Mouse (Mus musculus): ENCODE results near the gene Ldha. TPM values are rescaled to one million over a fixed set of nuclear protein-coding genes. Genes with fewer than 3 reads are reported as not detected.
"Not testable (repeated sequence)": the region's sequence is repeated elsewhere in the genome, so short reads cannot be mapped to it uniquely, and the experiment has no call there.

The Ldha gene
- polyA plus RNA-seq, 1 experiment = 286 TPM

- no peak for DNase-seq (ENCODE audit: low read depth)
- TF ChIP-seq POLR2A (IDR thresholded peaks at IDR 0.05; ENCODE audit: borderline replicate concordance, extremely low read depth, insufficient read depth, insufficient read length, poor library complexity, severe bottlenecking) (no peak), CTCF (IDR thresholded peaks at IDR 0.05; ENCODE audit: borderline replicate concordance, extremely low read depth, insufficient read depth, insufficient read length) (no peak)
Observed at GRCm38 (mm10) chr7:46853365-46853764, 12.1 kb downstream of the Ldha start.

- no peak for TF ChIP-seq CTCF (IDR thresholded peaks at IDR 0.05; ENCODE audit: borderline replicate concordance, extremely low read depth, insufficient read depth, insufficient read length)
- no peak for TF ChIP-seq POLR2A (IDR thresholded peaks at IDR 0.05; ENCODE audit: borderline replicate concordance, extremely low read depth, insufficient read depth, insufficient read length, poor library complexity, severe bottlenecking)
- DNase-seq (ENCODE audit: low read depth) = no peak
Observed at GRCm38 (mm10) chr7:46855866-46856560, 14.7 kb downstream of the Ldha start.

DNA sequence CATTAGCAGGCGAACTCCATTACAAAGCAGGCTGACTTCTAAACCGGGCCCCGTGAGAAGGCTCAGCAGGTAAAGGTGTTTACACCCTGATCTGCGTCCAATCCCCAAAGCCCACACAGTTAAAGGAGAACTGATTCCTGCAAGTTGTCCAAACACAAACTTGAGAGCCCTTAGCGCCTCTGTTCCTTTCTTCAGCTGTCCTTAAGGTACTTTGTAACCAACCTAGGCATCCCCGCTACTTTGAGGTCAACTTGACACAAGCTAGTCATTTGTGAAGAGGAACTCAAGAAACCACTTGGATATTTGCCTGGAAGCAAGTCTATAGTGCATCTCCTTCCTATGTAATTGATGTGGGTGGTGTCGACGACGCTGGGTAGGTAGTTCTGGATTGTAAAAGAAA, 16.2 kb downstream of the Ldha start:
- no peak for DNase-seq (ENCODE audit: low read depth)
- TF ChIP-seq CTCF (IDR thresholded peaks at IDR 0.05; ENCODE audit: borderline replicate concordance, extremely low read depth, insufficient read depth, insufficient read length) = no peak
- no peak for TF ChIP-seq POLR2A (IDR thresholded peaks at IDR 0.05; ENCODE audit: borderline replicate concordance, extremely low read depth, insufficient read depth, insufficient read length, poor library complexity, severe bottlenecking)

GRCm38 (mm10) chr7:46859031-46859430, 17.8 kb downstream of the Ldha start:
- DNase-seq (ENCODE audit: low read depth) = no peak

GRCm38 (mm10) chr7:46860996-46861395, 19.7 kb downstream of the Ldha start, which contains the start of gene Ldhc:
Ldhc (plus strand) TSS chr7:46861203.
- no peak for TF ChIP-seq CTCF (IDR thresholded peaks at IDR 0.05; ENCODE audit: borderline replicate concordance, extremely low read depth, insufficient read depth, insufficient read length)
- no peak for TF ChIP-seq POLR2A (IDR thresholded peaks at IDR 0.05; ENCODE audit: borderline replicate concordance, extremely low read depth, insufficient read depth, insufficient read length, poor library complexity, severe bottlenecking)
- no peak for DNase-seq (ENCODE audit: low read depth)

More at GRCm38 (mm10) chr7:46859031-46859430, 17.8 kb downstream of the Ldha start:
- TF ChIP-seq CTCF (IDR thresholded peaks at IDR 0.05; ENCODE audit: borderline replicate concordance, extremely low read depth, insufficient read depth, insufficient read length) = no peak

DNA sequence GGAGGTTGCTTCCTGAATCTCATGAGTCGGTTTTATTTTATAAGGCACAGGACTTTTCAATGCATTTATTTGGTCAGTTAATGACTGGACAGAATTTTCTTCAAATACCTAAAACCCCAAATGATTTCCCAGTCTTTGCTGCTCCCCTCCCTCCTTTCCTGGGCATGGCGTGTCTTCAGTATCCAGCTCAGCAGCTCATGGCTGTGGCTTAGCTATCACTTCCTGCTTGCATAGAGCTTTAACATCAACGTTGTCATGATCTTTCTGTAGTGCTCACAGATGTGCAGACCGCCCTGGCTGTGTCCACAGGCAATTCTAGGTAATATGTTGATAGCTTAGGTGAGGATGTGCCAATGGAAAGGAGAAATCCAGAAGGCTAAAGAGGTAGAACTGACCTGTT, 30.7 kb downstream of the Ldha start:
- DNase-seq (ENCODE audit: low read depth) = no peak
- TF ChIP-seq CTCF (IDR thresholded peaks at IDR 0.05; ENCODE audit: borderline replicate concordance, extremely low read depth, insufficient read depth, insufficient read length) = no peak
- TF ChIP-seq POLR2A (IDR thresholded peaks at IDR 0.05; ENCODE audit: borderline replicate concordance, extremely low read depth, insufficient read depth, insufficient read length, poor library complexity, severe bottlenecking) = no peak

GRCm38 (mm10) chr7:46876841-46877240, 35.6 kb downstream of the Ldha start:
- DNase-seq (ENCODE audit: low read depth) = no peak
- TF ChIP-seq POLR2A (IDR thresholded peaks at IDR 0.05; ENCODE audit: borderline replicate concordance, extremely low read depth, insufficient read depth, insufficient read length, poor library complexity, severe bottlenecking) = no peak
- TF ChIP-seq CTCF (IDR thresholded peaks at IDR 0.05; ENCODE audit: borderline replicate concordance, extremely low read depth, insufficient read depth, insufficient read length) = no peak

GRCm38 (mm10) chr7:46877255-46877654, 36.0 kb downstream of the Ldha start:
- TF ChIP-seq POLR2A (IDR thresholded peaks at IDR 0.05; ENCODE audit: borderline replicate concordance, extremely low read depth, insufficient read depth, insufficient read length, poor library complexity, severe bottlenecking) (no peak), CTCF (IDR thresholded peaks at IDR 0.05; ENCODE audit: borderline replicate concordance, extremely low read depth, insufficient read depth, insufficient read length) (no peak)
- no peak for DNase-seq (ENCODE audit: low read depth)

DNA sequence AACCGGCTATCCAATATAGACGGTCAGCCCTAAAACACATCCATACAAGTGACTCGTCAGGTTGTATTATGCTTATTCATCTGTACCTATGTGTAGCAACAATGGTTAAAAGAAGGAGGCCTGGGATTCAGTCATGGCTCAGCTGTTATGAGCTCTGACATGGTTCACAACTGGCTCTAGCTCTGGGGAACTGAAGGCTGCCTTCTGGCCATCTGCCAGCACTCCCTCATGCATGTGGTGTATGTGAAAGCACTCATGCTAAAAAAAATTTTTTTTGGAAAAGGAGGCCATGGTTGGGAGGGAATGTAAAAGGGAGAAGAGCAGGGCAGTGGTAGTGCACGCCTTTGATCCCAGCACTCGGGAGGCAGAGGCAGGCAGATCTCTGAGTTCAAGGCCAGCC, 38.6 kb downstream of the Ldha start:
- DNase-seq (ENCODE audit: low read depth) = peak; percentile 17
- TF ChIP-seq CTCF (IDR thresholded peaks at IDR 0.05; ENCODE audit: borderline replicate concordance, extremely low read depth, insufficient read depth, insufficient read length) = no peak
- TF ChIP-seq POLR2A (IDR thresholded peaks at IDR 0.05; ENCODE audit: borderline replicate concordance, extremely low read depth, insufficient read depth, insufficient read length, poor library complexity, severe bottlenecking) = no peak

GRCm38 (mm10) chr7:46880992-46881391, 39.7 kb downstream of the Ldha start:
- TF ChIP-seq CTCF (IDR thresholded peaks at IDR 0.05; ENCODE audit: borderline replicate concordance, extremely low read depth, insufficient read depth, insufficient read length) (no peak), POLR2A (IDR thresholded peaks at IDR 0.05; ENCODE audit: borderline replicate concordance, extremely low read depth, insufficient read depth, insufficient read length, poor library complexity, severe bottlenecking) (no peak)
- DNase-seq (ENCODE audit: low read depth) = no peak

GRCm38 (mm10) chr7:46881941-46882340, 40.7 kb downstream of the Ldha start:
- not testable (repeated sequence) for DNase-seq (ENCODE audit: low read depth)

DNA sequence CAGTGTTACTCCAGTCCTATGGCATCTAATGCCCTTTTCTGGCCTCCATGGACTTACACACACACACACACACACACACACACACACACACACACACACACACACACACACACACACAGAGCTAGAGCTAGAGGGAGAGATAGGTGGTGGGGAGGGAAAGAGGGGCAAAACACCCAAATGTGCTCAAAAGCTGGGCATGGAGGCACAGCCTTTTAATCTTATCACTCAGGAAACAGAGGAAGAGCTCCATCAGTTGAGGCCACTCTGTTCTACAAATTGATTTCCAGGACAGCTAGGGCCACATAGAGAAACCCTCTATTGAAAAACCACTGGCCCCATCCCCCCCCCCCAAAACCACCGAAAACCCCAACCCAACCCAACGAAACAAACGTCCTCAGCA, 42.0 kb downstream of the Ldha start:
- no peak for DNase-seq (ENCODE audit: low read depth)
- TF ChIP-seq POLR2A (IDR thresholded peaks at IDR 0.05; ENCODE audit: borderline replicate concordance, extremely low read depth, insufficient read depth, insufficient read length, poor library complexity, severe bottlenecking) (no peak), CTCF (IDR thresholded peaks at IDR 0.05; ENCODE audit: borderline replicate concordance, extremely low read depth, insufficient read depth, insufficient read length) (no peak)
